Mouse (Mus musculus): ENCODE data around the gene Ptcra. TPM values are rescaled to one million over a fixed set of nuclear protein-coding genes. Genes with fewer than 3 reads are reported as not detected.
"Not testable (repeated sequence)": the region's sequence is repeated elsewhere in the genome, so short reads cannot be mapped to it uniquely, and the experiment has no call there.

Gene Ptcra
- polyA plus RNA-seq, 1 experiment from 2014 or later = 0.24 TPM

DNA sequence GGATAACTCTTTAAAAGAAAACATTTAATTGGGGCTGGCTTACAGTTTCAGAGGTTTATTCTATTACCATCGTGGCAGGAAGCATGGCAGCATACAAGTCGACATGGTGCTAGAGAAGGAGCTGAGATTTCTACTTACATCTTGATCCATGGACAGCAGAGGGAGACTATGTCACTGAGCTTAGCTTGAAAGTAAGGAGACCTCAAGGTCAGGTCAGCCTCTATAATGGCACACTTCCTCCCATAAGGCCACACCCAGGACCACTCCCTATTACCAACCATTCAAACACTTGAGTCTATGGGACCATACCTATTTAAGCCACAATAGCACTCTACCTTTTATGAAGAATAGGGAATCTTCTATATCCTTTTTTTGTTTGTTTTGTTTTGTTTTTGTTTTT is 29.5 kb upstream of the Ptcra start:
- Histone ChIP-seq H3K4me3 (ENCODE audit: low read depth, low read length) (no peak overlapping the region), H3K9ac (ENCODE audit: low read depth, low read length) (no peak overlapping the region), H3K27ac (ENCODE audit: low read depth, low read length) (no peak overlapping the region), H3K4me1 (ENCODE audit: control insufficient read depth, insufficient read depth, low read length) (0 out of 2 replicates have a peak, but pooled peaks cover 3% of the 10 kb centered on the region), H3K27me3 (ENCODE audit: control insufficient read depth, insufficient read depth, low read length) (no peaks in the 10 kb centered on the region), H3K36me3 (ENCODE audit: control insufficient read depth, insufficient read depth, low read length) (no peaks in the 10 kb centered on the region), H3K9me3 (replicated peaks; ENCODE audit: control insufficient read depth, low read length) (no peaks in the 10 kb centered on the region), H3K4me2 (no peak overlapping the region)
- WGBS (ENCODE audit: insufficient replicate concordance) = 69% methylated on average over 2 of the region's 2 CpGs
- ATAC-seq (replicated peaks; ENCODE audit: insufficient number of reproducible peaks, low FRiP score, low TSS enrichment) = no peak

GRCm38 (mm10) chr17:46787974-46788373 is 24.5 kb upstream of the Ptcra start:
- not testable (repeated sequence) for H3K9ac ChIP-seq (ENCODE audit: low read depth, low read length); H3K4me1 ChIP-seq (ENCODE audit: control insufficient read depth, insufficient read depth, low read length); H3K36me3 ChIP-seq (ENCODE audit: control insufficient read depth, insufficient read depth, low read length); H3K4me2 ChIP-seq; H3K27me3 ChIP-seq (ENCODE audit: control insufficient read depth, insufficient read depth, low read length); H3K27ac ChIP-seq (ENCODE audit: low read depth, low read length); ATAC-seq (replicated peaks; ENCODE audit: insufficient number of reproducible peaks, low FRiP score, low TSS enrichment); H3K9me3 ChIP-seq (replicated peaks; ENCODE audit: control insufficient read depth, low read length); H3K4me3 ChIP-seq (ENCODE audit: low read depth, low read length)
- 64% methylated on average over 2 of the region's 2 CpGs for WGBS (ENCODE audit: insufficient replicate concordance)

GRCm38 (mm10) chr17:46786952-46787351 is 23.4 kb upstream of the Ptcra start:
- ATAC-seq (replicated peaks; ENCODE audit: insufficient number of reproducible peaks, low FRiP score, low TSS enrichment) = no peak
- no peaks in the 10 kb centered on the region for H3K36me3 ChIP-seq (ENCODE audit: control insufficient read depth, insufficient read depth, low read length)
- no peaks in the 10 kb centered on the region for H3K9me3 ChIP-seq (replicated peaks; ENCODE audit: control insufficient read depth, low read length)
- no peak overlapping the region for H3K4me3 ChIP-seq (ENCODE audit: low read depth, low read length)
- no peaks in the 10 kb centered on the region for H3K4me1 ChIP-seq (ENCODE audit: control insufficient read depth, insufficient read depth, low read length)
- H3K27ac ChIP-seq (ENCODE audit: low read depth, low read length) = no peak overlapping the region
- no peak overlapping the region for H3K9ac ChIP-seq (ENCODE audit: low read depth, low read length)
- no peak overlapping the region for H3K4me2 ChIP-seq
- 72% methylated on average over 5 of the region's 5 CpGs for WGBS (ENCODE audit: insufficient replicate concordance)
- no peaks in the 10 kb centered on the region for H3K27me3 ChIP-seq (ENCODE audit: control insufficient read depth, insufficient read depth, low read length)

GRCm38 (mm10) chr17:46783222-46783565 is 19.7 kb upstream of the Ptcra start:
- WGBS (ENCODE audit: insufficient replicate concordance) = 79% methylated on average over 2 of the region's 2 CpGs
- Histone ChIP-seq H3K4me2 (peak overlapping the region; percentile 69), H3K9ac (ENCODE audit: low read depth, low read length) (no peak overlapping the region), H3K27ac (ENCODE audit: low read depth, low read length) (peak overlapping the region; percentile 85; the same call in 1 of the 2 replicates), H3K36me3 (ENCODE audit: control insufficient read depth, insufficient read depth, low read length) (peaks cover 19% of the 10 kb centered on the region), H3K4me3 (ENCODE audit: low read depth, low read length) (peak overlapping the region; percentile 77), H3K27me3 (ENCODE audit: control insufficient read depth, insufficient read depth, low read length) (no peaks in the 10 kb centered on the region), H3K9me3 (replicated peaks; ENCODE audit: control insufficient read depth, low read length) (no peaks in the 10 kb centered on the region), H3K4me1 (ENCODE audit: control insufficient read depth, insufficient read depth, low read length) (no peaks in the 10 kb centered on the region)
- no peak; the same call in 1 of the 2 replicates for ATAC-seq (replicated peaks; ENCODE audit: insufficient number of reproducible peaks, low FRiP score, low TSS enrichment)

DNA sequence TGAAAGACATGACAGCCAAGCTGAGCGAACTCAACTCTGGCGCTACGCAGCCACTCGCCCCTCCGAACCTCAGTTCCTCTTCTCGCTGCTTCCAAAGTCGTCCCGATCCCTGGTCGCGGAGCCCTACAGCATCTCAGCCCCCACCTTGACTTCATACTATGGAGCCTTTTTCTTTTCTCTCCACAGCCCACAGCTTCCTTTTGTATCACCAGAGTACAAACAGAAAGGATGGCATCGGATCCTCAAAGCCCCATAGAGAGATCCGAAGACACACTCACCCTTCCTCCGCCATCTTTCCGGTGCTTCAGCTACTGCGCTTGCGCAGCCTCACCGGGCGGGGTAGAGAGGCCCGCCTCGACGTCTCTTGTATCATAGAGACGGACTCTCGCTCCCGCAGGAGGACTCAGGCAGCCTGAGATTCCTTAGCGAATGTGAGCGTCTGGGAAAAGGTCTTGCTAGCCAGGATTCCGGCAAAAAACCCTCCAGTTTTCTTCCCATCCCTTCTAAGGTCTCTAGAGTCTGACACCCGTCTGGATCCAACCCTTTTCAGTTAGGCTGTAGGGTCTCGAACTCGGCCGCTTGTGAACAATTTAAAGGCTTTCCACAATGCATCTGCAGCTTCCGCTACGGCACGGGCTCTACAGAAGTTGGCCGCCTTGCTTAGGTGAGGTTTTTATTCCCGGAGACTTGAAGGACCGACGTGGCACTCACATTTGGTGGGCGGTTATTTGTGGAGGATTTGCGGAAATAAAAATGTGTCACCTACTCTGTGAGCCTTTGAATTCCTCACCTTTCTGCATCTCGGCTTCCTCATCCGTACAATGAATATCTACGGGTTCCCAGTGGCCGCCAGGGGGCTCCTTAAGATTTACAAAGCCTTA is 19.1 kb upstream of the Ptcra start, which contains the start of gene Rpl7l1:
TSS of gene Rpl7l1 (minus strand) at position 332 of the 881 bp plus-strand sequence.
- Histone ChIP-seq H3K4me3 (ENCODE audit: low read depth, low read length) (peak within 1 kb of the TSS; percentile 77), H3K4me2 (peak within 1 kb of the TSS; percentile 69), H3K9me3 (replicated peaks; ENCODE audit: control insufficient read depth, low read length) (no peaks in the 10 kb centered on the region), H3K27me3 (ENCODE audit: control insufficient read depth, insufficient read depth, low read length) (no peaks in the 10 kb centered on the region), H3K36me3 (ENCODE audit: control insufficient read depth, insufficient read depth, low read length) (peaks cover 24% of the 10 kb centered on the region), H3K4me1 (ENCODE audit: control insufficient read depth, insufficient read depth, low read length) (no peaks in the 10 kb centered on the region), H3K9ac (ENCODE audit: low read depth, low read length) (peak within 1 kb of the TSS; percentile 88), H3K27ac (ENCODE audit: low read depth, low read length) (peak within 1 kb of the TSS; percentile 85)
- peak; percentile 85 for ATAC-seq (replicated peaks; ENCODE audit: insufficient number of reproducible peaks, low FRiP score, low TSS enrichment)
- WGBS (ENCODE audit: insufficient replicate concordance) = under 1% methylated on average over 44 of the region's 44 CpGs

DNA sequence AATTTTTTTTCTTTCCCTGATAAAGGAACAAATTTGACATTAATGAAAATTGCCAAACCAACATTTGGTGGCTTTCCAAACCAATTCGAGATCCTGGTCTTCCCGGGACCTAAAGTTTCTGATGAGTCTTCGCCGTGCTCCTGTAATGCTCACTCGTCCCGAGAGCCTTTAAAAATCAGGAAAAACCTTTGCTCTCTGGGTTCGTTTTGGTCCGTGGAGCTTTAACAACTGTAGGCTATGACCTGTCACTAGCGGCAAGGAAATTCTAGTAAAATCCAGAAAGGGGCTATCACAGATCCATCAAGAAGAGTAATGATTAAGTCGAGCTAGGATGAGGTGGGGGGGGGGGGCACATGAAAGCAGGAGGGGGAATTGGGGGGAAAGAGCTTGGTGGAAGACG is 18.4 kb upstream of the Ptcra start:
- 5% methylated on average over 11 of the region's 11 CpGs for WGBS (ENCODE audit: insufficient replicate concordance)
- Histone ChIP-seq H3K9ac (ENCODE audit: low read depth, low read length) (peak overlapping the region; percentile 88), H3K27me3 (ENCODE audit: control insufficient read depth, insufficient read depth, low read length) (no peaks in the 10 kb centered on the region), H3K4me2 (peak overlapping the region; percentile 69), H3K27ac (ENCODE audit: low read depth, low read length) (peak overlapping the region; percentile 85), H3K9me3 (replicated peaks; ENCODE audit: control insufficient read depth, low read length) (no peaks in the 10 kb centered on the region), H3K4me1 (ENCODE audit: control insufficient read depth, insufficient read depth, low read length) (no peaks in the 10 kb centered on the region), H3K36me3 (ENCODE audit: control insufficient read depth, insufficient read depth, low read length) (peaks cover 31% of the 10 kb centered on the region), H3K4me3 (ENCODE audit: low read depth, low read length) (peak overlapping the region; percentile 77)
- no peak for ATAC-seq (replicated peaks; ENCODE audit: insufficient number of reproducible peaks, low FRiP score, low TSS enrichment)

GRCm38 (mm10) chr17:46776087-46776486 is 12.6 kb upstream of the Ptcra start:
- Histone ChIP-seq H3K4me2 (no peak overlapping the region), H3K27me3 (ENCODE audit: control insufficient read depth, insufficient read depth, low read length) (no peaks in the 10 kb centered on the region)
- WGBS (ENCODE audit: insufficient replicate concordance) = 82% methylated on average over 3 of the region's 3 CpGs

DNA sequence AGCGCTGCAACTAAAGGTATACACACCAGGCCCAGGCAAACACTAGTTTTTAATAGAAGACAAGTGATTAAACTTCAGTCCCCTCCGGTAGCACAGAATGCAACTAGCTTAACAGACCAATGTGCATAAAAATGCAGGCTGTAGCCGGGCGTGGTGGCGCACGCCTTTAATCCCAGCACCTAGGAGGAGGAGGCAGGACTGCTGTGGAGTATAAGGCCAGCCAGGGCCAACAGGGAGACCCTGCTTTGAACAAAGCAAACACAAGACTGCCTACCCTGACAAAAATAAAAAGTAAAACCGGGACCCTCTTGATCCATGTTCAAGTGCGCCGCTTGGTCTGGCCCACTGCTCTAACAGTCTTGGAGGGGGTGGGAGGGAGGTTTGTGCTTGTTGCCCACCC is 11.6 kb upstream of the Ptcra start:
- peaks cover 39% of the 10 kb centered on the region for H3K36me3 ChIP-seq (ENCODE audit: control insufficient read depth, insufficient read depth, low read length)
- no peak overlapping the region for H3K4me3 ChIP-seq (ENCODE audit: low read depth, low read length)
- no peak for ATAC-seq (replicated peaks; ENCODE audit: insufficient number of reproducible peaks, low FRiP score, low TSS enrichment)
- no peak overlapping the region for H3K4me2 ChIP-seq
- 93% methylated on average over 9 of the region's 9 CpGs for WGBS (ENCODE audit: insufficient replicate concordance)
- H3K4me1 ChIP-seq (ENCODE audit: control insufficient read depth, insufficient read depth, low read length) = peaks cover 7% of the 10 kb centered on the region
- no peak overlapping the region for H3K9ac ChIP-seq (ENCODE audit: low read depth, low read length)
- no peaks in the 10 kb centered on the region for H3K27me3 ChIP-seq (ENCODE audit: control insufficient read depth, insufficient read depth, low read length)
- H3K9me3 ChIP-seq (replicated peaks; ENCODE audit: control insufficient read depth, low read length) = no peaks in the 10 kb centered on the region
- H3K27ac ChIP-seq (ENCODE audit: low read depth, low read length) = no peak overlapping the region

More at GRCm38 (mm10) chr17:46776087-46776486, 12.6 kb upstream of the Ptcra start:
- Histone ChIP-seq H3K4me1 (ENCODE audit: control insufficient read depth, insufficient read depth, low read length) (peaks cover 7% of the 10 kb centered on the region), H3K9ac (ENCODE audit: low read depth, low read length) (no peak overlapping the region), H3K27ac (ENCODE audit: low read depth, low read length) (no peak overlapping the region), H3K9me3 (replicated peaks; ENCODE audit: control insufficient read depth, low read length) (no peaks in the 10 kb centered on the region), H3K4me3 (ENCODE audit: low read depth, low read length) (no peak overlapping the region), H3K36me3 (ENCODE audit: control insufficient read depth, insufficient read depth, low read length) (peaks cover 44% of the 10 kb centered on the region)
- ATAC-seq (replicated peaks; ENCODE audit: insufficient number of reproducible peaks, low FRiP score, low TSS enrichment) = no peak

GRCm38 (mm10) chr17:46774131-46774472 is 10.6 kb upstream of the Ptcra start:
- Histone ChIP-seq H3K9ac (ENCODE audit: low read depth, low read length) (0 out of 2 replicates have a peak overlapping the region, but pooled peaks have one; percentile 16), H3K27ac (ENCODE audit: low read depth, low read length) (no peak overlapping the region), H3K4me2 (no peak overlapping the region; the same call in 1 of the 2 replicates), H3K4me1 (ENCODE audit: control insufficient read depth, insufficient read depth, low read length) (peaks cover 7% of the 10 kb centered on the region), H3K4me3 (ENCODE audit: low read depth, low read length) (no peak overlapping the region), H3K36me3 (ENCODE audit: control insufficient read depth, insufficient read depth, low read length) (peaks cover 32% of the 10 kb centered on the region), H3K27me3 (ENCODE audit: control insufficient read depth, insufficient read depth, low read length) (no peaks in the 10 kb centered on the region), H3K9me3 (replicated peaks; ENCODE audit: control insufficient read depth, low read length) (no peaks in the 10 kb centered on the region)
- 49% methylated on average over 2 of the region's 2 CpGs for WGBS (ENCODE audit: insufficient replicate concordance)
- no peak for ATAC-seq (replicated peaks; ENCODE audit: insufficient number of reproducible peaks, low FRiP score, low TSS enrichment)
